Mouse (Mus musculus) regulatory T cell (primary cell): ENCODE measurements around the gene Ccdc47.

Source experiments
- in situ Hi-C: fragments of 300-600 bp; cut with MboI, MseI; formaldehyde crosslinking; loops from one replicate; pipeline ENCODE4 v1.15.1; 2025; ENCODE audit warnings: high pct_unique_total_duplicates

Ccdc47 gene

DNA sequence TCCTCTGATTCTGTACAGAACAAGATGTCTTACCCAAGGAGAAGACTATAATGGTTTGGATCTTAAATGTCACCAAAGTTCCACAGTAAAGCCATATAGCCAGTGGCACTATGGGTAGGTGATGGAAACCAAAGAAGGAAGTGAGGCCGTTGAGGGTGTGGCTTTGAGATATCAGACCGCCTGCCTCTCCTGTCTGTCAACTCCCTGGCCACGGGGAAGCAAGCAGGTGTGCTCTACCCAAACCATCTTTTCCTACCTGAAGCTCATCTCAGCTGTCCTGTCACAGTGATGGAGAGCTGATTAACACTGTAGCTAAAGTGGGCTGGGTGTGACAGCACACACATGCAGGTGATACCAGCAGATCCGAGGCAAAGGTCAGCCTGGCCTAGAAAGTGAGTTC is 17.9 kb downstream of the Ccdc47 start:
- in situ Hi-C loops = no loop called here

DNA sequence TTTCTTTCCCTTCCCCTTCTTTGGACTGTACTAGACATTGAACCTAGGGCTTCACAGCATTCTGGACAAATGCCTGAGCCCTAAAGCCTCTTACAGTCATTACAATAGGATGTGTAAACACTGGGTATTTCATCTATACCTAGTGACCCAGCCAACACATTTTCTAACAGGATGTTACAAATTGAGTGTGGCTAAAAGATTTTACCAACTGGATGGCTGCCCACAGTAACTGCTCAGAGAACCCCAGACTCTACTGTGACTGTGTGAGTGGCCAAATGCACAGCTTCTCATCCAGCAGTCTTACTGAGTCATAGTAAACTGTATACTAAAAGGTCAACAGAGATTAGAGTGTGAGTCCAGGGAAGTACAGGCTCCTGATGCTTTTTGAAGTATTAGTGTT is 20.8 kb downstream of the Ccdc47 start:
- in situ Hi-C loops = no loop called here

DNA sequence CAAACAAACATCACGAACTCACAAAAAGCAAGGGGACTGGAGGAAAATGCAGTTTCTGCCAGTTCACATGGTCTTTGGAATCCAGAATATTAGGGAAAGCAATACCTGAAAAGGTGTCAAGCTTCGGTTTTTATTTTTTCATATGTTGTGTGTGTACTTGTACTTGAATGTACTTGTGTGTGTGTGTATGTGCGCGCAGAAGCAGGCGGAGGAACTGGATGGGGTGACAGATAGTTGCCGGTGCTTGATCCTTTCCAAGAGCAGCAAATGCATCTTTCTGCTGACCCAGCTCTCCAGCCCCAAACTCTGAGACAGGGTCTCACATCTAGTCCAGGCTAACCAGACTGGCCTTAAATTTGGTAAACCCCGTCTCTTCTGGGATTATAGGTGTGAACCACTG is 21.3 kb downstream of the Ccdc47 start:
- in situ Hi-C loops = no loop called here

DNA sequence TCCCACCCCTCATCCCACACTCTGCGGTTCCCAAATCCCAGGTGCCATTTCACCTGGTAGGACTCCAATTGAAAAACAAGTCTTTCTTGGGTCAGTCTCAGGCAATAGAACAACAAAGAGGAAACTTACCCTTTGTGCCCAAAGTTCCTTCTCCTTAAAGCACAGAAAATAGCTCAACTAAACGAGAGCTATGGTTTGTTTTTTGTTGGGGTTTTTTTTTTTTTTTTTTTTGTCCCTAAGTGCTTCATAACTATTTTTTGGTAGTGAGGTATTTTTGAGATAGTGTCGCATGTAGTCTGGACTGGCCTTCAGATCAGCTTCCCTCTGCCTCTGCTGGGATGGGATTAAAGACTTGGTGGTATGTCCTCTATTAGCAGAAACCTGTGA is 22.0 kb downstream of the Ccdc47 start:
- in situ Hi-C loops = no loop called here

- in situ Hi-C loops = no loop called here
Observed at GRCm38 (mm10) chr11:106193371-106194154, 22.6 kb downstream of the Ccdc47 start.

- in situ Hi-C loops = no loop called here
Observed at GRCm38 (mm10) chr11:106192657-106193370, 23.3 kb downstream of the Ccdc47 start.

DNA sequence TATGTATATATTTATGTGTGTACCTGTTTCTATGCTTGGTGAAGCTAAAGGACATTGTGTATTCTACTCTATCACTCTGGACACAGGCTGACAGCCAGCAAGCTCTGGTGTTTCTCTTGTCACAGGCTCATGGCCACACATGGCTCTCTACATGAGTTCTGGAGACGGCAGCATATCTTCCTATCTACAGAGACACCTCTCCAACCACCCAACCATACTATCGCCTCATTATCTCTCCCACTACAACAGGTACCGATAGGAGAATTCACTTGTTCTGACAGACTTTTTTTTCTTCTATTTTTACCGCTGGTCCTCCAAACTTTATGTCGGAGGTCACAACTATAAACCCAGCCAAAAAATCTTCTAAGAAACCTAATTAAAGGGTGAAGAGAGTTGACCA is 23.9 kb downstream of the Ccdc47 start:
- in situ Hi-C loops = no loop called here

DNA sequence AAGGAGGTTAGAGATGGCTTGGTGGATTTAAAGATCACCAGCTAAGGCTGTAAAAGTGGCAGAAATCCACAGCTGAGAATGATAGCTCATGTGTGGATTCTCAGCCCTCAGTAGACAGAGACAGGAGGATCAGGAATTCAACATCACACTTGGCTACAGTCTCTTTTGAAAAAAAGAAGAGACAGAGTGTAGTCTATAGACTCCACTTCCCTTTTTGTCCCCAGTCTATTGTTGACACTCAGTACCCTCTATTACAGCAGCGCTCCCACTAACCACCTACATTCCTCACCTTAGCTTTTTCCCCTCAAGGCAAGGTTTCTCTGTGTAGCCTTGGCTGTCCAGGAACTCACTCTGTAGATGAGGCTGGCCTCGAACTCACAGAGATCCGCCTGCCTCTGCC is 24.4 kb downstream of the Ccdc47 start:
- in situ Hi-C loops = no loop called here

GRCm38 (mm10) chr11:106187326-106187725 is 28.8 kb downstream of the Ccdc47 start:
- in situ Hi-C loops = loop anchor here (10.0 kb wide), 1 partner anchor 1823 kb away; no protein-coding TSS in a partner anchor

GRCm38 (mm10) chr11:106180449-106180801 is 35.7 kb downstream of the Ccdc47 start:
- in situ Hi-C loops = loop anchor here (10.0 kb wide), 1 partner anchor 1816 kb away; no protein-coding TSS in a partner anchor

GRCm38 (mm10) chr11:106179711-106180448 is 36.3 kb downstream of the Ccdc47 start:
- in situ Hi-C loops = loop anchor here (10.0 kb wide), 2 partner anchors 255 to 1815 kb away; no protein-coding TSS in a partner anchor

DNA sequence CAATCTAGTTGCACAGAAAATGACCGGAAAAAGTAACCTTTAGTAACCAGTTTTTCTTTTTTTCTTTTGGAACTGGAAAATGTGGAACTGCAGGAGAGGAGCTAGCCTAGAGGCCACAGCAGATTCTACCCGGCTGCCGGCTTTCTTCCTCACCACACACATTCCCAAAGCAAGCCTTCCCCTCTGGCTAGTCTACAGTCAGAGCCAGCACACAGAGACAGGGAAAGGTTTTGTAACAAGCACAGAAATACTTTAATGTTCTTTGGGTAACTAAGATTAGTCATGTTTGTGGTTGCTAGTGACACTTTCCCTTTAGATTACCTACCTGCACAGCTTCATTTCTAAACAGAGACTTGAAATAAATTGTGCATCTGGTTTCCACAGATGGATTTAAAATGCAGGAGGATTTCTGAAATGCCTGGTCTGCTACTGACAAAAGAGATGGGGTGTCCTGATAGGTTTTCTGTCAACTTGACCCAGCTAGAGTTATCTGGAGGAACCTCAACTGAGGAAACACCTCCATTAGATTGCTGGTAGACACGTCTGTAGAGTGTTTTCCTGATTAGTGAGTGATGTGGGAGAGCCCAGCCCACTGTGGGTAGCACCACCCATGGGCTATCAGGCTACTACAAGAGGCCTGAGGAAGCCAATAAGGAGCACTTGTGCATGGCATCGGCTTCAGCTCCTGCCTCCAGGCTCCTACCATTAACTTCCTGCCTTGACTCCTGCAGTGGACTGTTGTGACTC is 37.9 kb downstream of the Ccdc47 start:
- in situ Hi-C loops = loop anchor here (10.0 kb wide), 1 partner anchor 253 kb away; no protein-coding TSS in a partner anchor

DNA sequence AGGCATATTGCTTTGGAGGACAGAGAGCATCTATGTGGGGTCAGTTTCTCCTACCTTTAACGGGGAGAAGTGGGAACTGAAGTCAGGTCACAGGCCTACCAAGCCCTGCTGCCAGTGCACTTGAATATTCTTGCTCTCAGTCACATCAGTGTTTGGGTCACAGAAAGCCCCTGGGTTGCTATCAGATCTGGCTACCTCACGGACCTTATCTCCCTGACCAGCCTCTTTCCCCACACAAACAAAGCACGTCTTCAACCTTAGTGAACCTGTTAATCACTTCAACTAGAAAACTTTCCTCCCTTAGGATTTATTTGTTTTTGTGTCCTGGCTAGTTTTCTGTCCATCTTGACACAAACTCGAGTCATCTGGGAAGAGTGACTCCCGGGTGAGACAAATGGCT is 39.8 kb downstream of the Ccdc47 start:
- in situ Hi-C loops = loop anchor here (10.0 kb wide), 1 partner anchor 252 kb away; no protein-coding TSS in a partner anchor

GRCm38 (mm10) chr11:106175081-106175480 is 41.1 kb downstream of the Ccdc47 start:
- in situ Hi-C loops = loop anchor here (10.0 kb wide), 1 partner anchor 250 kb away; no protein-coding TSS in a partner anchor

DNA sequence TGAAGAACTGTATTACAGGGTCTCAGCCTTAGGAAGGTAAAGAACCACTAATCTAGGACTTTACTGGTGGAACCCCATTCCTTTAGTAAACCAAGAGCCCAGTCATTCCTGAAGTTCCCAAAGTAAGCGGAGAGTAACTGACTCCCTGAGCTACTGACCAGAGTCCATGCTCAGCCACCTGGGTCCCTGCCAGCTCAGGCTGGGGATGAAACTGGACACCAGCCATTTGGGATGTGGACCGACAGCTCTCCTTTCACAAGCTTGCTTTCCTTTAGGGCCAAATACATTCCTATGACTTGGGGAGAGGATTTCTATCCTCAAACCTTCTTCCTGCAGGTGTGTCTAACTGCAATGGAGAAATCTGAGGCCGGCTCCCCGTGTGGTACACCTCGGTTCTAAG is 41.8 kb downstream of the Ccdc47 start:
- in situ Hi-C loops = loop anchor here (10.0 kb wide), 1 partner anchor 250 kb away; no protein-coding TSS in a partner anchor

DNA sequence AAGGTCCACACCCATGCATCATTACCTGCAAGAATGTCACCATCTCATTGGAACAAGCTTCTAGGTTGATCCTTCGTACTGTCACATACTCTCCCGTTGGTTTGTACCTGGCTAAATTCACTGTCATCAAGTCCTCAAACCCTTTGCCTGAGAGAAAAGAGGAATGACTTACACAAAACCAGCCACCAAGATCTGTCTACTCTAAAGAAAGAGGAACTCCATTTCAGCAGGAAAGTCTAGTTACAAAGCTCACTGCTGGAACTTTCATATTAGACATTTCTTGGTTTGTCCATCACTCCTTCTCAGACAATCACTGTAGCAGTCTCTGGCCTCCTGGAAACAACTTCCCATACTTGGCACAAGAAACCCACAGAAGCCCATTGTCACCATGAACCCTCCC is 42.9 kb downstream of the Ccdc47 start:
- in situ Hi-C loops = loop anchor here (10.0 kb wide), 1 partner anchor 248 kb away; no protein-coding TSS in a partner anchor

- in situ Hi-C loops = loop anchor here (10.0 kb wide), 1 partner anchor 246 kb away; no protein-coding TSS in a partner anchor
Observed at GRCm38 (mm10) chr11:106170807-106171206, 45.3 kb downstream of the Ccdc47 start.

GRCm38 (mm10) chr11:106167435-106167834 is 48.7 kb downstream of the Ccdc47 start:
- in situ Hi-C loops = no loop called here

DNA sequence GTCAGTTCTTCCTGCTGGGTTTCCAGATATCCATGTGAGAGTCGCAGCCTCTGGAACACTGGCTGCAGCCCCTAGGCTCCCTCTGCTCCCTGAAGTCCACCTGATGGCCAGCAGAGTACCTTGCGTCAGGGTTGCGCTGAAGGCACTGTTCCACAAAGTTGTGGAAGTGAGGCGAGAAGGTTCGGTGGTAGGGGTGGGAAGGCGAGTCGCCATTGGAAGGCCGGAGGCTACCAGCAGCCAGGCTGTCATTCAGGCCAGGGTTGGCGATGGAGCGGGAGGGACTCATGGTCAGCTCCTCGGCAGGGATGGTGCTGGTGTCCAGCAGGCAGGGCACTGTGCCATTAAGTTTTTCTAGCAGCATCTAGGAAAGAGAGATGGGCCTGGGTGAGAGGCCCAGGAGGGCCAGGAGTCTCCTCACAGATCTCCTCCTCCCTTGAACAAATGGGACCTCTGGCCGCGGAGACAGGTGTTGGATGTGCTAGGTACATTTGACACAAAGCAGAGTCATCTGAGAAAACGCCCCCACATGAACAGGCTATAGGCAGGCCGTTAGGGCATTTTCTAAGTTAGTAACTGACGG is 51.5 kb downstream of the Ccdc47 start:
- in situ Hi-C loops = no loop called here

DNA sequence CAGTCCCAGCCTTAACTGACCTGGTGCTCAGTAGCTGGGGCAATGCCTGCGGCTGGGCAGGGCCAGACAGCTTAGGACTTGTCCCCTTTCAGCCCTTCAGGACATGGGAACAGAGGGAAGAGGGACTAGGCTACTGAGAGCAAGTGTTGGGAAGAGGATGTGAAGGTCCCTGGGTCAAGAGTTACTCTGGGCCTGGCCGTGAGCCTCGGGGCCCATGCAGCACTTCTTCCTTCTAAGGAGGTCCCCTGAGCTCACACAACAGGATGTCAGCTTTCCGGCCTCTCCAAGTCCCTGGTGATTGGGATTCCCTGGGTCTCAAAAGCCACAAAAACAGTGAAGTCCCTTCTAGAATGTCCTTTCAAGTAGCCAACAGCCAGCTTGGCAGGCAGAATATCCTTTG is 52.6 kb downstream of the Ccdc47 start:
- in situ Hi-C loops = no loop called here

DNA sequence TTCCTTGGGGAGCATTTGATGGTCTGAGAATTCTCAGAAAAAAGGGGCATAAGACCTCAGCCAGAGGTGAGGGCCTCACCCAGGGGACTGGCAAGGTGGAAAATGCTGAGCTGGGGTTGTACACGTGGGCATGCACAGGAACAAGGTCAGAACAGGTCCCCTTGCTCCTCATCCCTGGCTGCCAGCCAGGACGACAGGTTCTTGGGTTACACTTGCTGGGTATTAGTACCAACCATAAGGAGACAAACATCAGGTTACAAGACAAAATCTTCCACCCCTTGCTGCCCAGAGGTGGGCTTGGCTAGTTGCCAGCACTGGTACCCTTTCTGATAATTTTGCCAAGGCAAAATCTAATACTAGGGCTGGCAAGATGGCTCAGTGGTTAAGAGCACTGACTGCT is 53.9 kb downstream of the Ccdc47 start:
- in situ Hi-C loops = no loop called here
